Mouse (Mus musculus): Measurements from ENCODE around the gene Mettl7b.

GRCm38 (mm10) chr10:128940475-128941061, 20.2 kb downstream of the Mettl7b start:
- TF ChIP-seq CTCF (IDR thresholded peaks at IDR 0.05; ENCODE audit: insufficient read depth, low read depth, low read length) (no peak), POLR2A (IDR thresholded peaks at IDR 0.05; ENCODE audit: insufficient read depth, low read depth, low read length) (no peak)
